Mouse (Mus musculus): ENCODE results near the gene Adgrf1.
"Not testable (repeated sequence)": the region's sequence is repeated elsewhere in the genome, so short reads cannot be mapped to it uniquely, and the experiment has no call there.

The Adgrf1 gene

DNA sequence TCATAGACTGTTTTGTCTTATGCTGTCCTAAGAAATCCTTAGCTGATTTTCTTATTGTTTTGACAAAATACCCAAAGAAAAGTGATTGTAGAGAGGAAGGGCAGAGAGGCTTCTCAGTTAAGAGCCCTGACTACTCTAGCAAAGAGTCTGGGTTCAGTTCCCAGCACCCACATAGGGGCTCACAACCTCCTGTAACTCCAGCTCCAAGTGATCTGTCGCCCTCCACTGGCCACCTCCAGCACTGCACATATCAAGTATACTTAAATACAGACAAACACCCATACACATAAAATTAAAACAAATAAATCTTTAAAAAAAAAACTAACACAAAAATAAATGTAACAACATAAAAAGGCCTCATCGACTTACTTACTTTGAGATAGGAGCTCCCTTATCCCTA lies 3.5 kb upstream of the Adgrf1 start:
- DNase-seq (ENCODE audit: low read depth, low spot score): no peak

- no peak for DNase-seq (ENCODE audit: low read depth, low spot score)
Measured at GRCm38 (mm10) chr17:43267046-43267749, 2.9 kb upstream of the Adgrf1 start.

- DNase-seq (ENCODE audit: low read depth, low spot score): no peak
Measured at GRCm38 (mm10) chr17:43276220-43276619, 6.1 kb downstream of the Adgrf1 start.

DNA sequence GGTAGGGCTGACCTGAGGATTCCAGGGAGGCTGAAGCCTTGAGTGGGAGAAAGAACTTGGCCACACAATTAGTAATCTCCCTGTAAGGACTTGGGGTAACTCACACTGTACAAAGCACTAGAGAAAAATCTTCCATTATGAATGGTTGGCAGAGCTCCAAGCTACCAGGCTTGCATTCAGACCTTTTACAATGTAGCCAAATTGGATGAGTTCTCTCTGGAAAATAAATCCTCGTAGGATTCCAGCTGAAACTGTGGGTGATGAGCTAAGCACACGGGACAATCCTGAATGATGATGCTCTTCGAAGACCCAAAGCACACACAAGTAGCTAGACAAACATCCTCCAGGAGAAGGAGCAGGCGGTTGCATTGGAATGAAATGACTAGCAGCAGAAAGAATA lies 7.1 kb downstream of the Adgrf1 start:
- no peak for DNase-seq (ENCODE audit: low read depth, low spot score)

DNA sequence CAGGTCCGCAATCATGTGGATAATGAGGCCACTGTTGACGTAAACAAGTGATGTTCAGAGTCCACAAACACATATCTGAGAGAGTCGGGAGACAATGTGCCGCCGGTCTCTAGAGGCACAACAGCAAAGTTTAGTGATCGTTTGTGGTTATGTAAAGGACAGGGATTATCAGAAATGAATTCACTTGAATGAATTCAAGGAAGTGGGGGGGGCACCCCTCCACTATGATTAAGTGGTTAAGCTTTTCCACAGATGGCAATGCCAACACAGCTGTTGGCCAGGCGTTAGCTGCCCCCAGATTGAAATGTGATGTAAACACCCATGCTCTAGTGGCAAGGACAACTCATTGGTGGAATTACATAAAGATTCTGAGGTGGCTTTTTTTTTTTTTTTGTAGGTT lies 9.5 kb downstream of the Adgrf1 start:
- no peak for DNase-seq (ENCODE audit: low read depth, low spot score)

- DNase-seq (ENCODE audit: low read depth, low spot score): no peak
Measured at GRCm38 (mm10) chr17:43282353-43282752, 12.2 kb downstream of the Adgrf1 start.

DNA sequence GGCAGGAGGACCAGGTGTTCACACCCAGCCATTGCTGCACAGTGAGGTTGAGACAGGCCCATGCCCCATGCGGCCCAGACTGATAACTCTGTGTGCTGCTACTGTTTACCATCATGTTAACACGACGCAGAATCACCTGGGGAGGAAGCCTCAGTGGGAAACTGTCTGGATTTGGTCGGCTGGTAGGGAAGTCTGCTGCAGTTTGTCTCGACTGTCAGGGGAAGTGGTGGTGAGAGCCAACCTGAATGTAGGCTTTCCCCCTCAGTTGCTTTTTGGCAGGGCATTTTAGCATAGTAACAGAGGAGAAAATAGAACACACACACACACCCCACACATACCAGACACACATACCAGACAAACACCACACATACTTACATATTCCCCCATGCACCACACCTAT lies 12.7 kb downstream of the Adgrf1 start:
- no peak for DNase-seq (ENCODE audit: low read depth, low spot score)

GRCm38 (mm10) chr17:43299515-43299914 lies 29.4 kb downstream of the Adgrf1 start:
- DNase-seq (ENCODE audit: low read depth, low spot score): no peak

DNA sequence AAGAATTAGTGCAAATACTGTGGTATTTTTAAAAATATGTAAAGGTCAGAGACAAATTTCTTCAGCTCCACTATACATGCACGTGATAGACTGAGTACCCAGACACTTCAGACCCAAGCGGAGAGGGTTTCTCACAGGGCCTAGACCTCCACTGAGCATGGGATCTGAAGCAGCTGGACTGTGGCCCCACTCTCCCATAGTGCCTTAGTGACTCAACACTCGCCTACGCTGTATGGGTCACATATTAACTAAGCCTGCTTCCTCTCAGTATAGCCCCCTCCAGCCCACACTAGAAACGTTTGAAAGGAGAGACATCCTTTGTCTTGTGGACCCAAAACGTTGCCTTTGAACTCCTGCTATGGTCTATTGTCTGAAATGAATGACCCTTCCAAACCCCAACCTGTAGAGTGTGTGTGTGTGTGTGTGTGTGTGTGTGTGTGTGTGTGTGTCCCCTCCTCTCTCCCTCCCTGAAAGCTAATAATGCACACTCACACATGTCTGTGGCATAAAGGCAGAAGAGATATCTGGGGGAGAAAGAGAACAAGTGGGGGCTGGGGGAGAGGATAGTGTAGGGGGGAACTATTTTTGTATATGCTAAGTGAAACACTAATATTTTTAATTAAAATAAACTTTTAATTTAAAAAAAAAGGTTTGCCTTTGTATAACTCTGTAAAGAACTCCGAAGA lies 56.0 kb downstream of the Adgrf1 start:
- DNase-seq (ENCODE audit: low read depth, low spot score): no peak

GRCm38 (mm10) chr17:43326726-43327700 lies 56.9 kb downstream of the Adgrf1 start:
- peak; percentile 89 for DNase-seq (ENCODE audit: low read depth, low spot score)

GRCm38 (mm10) chr17:43327810-43328209 lies 57.7 kb downstream of the Adgrf1 start:
- no peak for DNase-seq (ENCODE audit: low read depth, low spot score)

DNA sequence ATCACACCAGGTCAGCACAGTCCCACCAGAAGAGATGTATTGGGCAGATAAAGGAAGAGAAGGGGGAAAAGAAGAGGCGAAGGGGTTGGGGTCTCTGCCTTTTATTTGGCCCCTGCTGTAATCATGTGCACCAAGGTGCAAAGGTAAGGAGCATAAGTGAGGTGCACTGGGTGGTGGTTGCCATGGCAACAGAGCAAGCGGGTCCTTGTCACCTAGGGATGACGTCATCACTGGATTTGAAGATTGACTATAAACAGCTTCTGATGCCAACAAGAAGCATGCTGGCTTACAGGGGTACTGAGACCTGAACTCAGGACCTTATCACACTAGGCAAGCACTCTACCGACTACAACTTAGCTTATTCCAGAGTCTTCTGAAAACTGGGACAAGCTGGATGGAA lies 59.1 kb downstream of the Adgrf1 start:
- DNase-seq (ENCODE audit: low read depth, low spot score): no peak

DNA sequence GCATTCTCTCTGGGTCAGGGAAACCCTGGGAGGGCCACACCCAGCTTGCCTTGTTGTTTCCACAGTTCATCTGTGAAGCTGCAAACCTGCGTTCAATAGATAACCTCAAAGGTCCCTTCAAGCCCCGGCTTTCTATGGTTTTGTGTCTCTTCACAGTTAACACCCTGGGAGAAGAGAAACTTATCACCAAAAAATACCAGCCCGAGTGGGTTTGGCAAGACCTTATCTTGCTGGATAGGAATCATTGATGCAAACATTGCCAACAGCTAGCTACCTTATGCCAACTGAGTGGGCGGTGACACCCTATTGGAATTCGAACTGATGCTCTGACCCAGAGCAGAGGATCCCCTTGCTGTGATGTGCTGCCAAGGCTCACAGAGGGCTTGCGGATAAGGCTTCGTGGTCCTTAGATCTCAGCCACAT lies 59.6 kb downstream of the Adgrf1 start:
- DNase-seq (ENCODE audit: low read depth, low spot score): no peak

- no peak for DNase-seq (ENCODE audit: low read depth, low spot score)
Measured at GRCm38 (mm10) chr17:43332686-43333085, 62.6 kb downstream of the Adgrf1 start.

DNA sequence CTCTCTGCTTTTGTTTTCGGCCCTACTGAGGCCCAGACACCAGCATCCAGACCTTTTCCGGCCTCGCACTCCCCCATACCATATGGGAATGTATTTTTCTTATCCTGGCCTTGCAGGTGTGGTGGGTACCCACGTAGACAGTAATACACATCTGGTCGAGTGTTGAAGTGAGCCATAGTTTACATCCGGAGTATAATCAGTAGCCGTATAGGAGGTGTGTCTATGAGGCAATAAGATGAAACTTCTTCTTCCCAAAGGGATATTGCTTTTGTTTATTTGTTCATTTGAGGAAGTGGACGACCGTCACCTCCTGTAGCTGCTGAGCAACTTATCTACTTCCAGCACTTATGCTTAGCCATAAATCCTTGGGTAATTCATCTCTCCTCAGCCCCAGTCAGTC lies 63.9 kb downstream of the Adgrf1 start:
- no peak for DNase-seq (ENCODE audit: low read depth, low spot score)

DNA sequence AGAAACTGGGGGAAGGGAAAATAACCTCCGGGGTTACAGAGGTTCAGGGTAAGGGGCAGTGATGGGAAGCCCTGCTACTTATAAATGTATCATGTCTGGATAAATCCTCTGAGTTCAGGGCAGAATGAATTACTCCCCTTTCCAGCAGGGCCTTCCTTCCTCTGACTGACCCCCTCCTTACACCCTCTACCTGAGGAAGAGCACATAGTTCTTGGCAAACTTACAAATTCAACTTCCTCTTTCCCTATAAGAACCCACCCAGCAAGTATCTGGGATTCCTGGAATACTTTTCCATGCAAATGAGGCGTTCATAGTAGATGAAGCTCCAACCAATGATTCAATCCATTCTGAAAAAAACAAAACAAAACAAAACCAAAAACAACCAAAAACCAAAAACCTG lies 67.5 kb downstream of the Adgrf1 start:
- no peak for DNase-seq (ENCODE audit: low read depth, low spot score)

DNA sequence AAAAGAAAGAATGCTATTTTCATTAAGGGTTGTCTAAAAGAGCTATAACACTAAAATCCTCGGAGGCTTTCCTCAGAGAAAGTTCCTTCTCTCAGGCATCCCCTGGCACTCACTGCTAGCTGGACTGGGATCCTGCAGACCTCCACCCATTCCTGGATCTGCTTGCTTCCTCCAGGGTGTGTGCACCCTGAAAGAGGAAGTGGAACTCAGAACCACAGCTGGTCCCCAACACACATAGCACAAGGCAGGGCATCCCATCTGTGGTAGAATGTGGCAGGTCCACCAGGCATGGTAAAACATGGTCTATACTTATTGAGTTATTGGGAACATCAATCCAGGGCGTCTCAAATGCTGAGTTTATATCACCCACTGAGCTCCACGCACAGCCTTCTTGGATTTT lies 68.2 kb downstream of the Adgrf1 start:
- DNase-seq (ENCODE audit: low read depth, low spot score): no peak

DNA sequence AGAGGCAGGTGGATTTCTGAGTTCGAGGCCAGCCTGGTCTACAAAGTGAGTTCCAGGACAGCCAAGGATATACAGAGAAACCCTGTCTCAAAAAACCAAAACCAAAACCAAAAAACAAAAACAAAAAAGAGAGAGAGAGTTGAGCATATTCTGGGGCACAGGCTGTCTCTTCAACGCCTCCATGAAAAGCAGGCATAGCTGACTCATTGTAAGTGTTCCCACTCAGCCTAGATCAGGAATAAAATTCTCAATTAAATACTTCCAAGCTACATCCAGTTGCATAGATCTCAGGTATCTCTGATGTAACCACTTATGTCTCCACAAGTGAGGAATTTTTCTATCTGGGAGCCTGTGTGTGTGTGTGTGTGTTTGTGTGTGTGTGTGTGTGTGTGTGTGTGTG lies 76.4 kb downstream of the Adgrf1 start:
- DNase-seq (ENCODE audit: low read depth, low spot score): not testable (repeated sequence)

DNA sequence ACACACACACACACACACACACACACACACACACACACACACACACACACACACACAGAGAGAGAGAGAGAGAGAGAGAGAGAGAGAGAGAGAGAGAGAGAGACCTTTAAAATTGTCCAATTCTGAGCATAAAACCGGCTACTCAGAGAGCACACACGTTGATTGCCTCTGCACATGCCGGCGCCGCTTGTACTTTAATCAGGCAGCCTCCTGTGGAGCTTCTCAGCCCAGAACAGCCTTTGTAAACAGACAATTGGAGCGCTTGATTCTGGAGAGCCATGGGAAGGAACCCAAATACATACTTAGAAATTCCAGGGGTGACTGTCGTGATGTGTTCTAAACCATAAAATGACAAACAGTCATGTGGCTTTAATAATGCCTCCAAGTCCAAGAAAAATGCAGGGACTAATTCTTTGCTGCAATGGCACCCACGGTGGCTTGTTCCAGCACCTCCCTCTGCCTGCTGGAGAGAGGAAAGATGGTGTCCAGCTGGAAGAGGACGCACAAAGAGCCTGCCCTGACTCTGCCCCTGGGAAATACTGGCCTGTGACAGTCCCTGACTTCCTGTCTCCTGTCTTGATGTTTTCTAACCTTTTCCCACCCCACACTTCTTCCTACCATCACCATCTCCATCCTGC lies 87.9 kb downstream of the Adgrf1 start:
- DNase-seq (ENCODE audit: low read depth, low spot score): no peak

DNA sequence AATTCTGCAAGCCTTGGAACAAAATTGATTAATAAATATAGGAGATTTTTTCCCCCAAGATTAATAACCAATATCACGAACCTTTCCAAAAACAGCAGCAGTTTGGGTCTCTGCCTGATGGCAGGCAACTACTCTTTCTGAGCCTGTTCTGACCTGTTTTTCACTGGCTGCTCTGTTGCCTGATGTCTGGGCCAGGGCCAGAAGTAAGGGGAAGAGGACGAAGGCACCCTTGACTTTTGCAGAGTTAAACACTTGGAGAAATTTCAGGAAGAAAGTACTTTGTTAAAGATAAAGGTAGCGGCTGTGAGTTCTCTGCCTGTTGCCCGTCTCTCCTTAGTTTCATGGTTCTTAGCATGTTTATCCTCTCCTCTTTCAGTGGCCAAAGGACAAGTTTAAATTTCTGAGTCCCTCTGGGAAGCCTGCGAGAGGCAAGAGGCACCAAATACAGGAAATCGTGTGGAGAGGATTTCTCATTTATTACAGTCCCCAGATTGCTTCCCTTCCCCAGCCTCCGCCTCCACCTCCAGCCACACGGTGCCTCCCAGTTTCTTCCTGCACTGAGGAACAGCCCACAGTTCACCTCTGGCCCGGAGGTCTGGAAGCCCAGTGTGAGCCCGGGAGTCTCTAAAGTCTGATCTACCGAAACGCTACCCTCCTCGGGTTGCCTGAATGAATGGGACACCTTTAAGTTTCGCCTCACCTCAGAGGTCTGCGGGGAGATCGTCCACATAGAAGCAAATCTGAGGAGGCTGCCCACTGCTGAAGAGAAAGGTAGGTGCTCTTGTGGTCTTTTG lies 89.9 kb downstream of the Adgrf1 start, which contains the start of gene Adgrf5:
TSS of gene Adgrf5 (plus strand) at position 626 of the 794 bp plus-strand sequence.
- no peak for DNase-seq (ENCODE audit: low read depth, low spot score)

GRCm38 (mm10) chr17:43361021-43361420 lies 90.9 kb downstream of the Adgrf1 start:
- no peak for DNase-seq (ENCODE audit: low read depth, low spot score)

All from mesoderm, embryonic 11.5 days (tissue).